Mouse (Mus musculus) spleen, adult 2 months (tissue): ENCODE measurements at regions not wholly inside any gene's neighbourhood (a gene's known extent, or its start where the extent isn't known, plus 50 kb on each side); places are given as distances from the start of the nearest gene placed in this dataset.
"Not testable (repeated sequence)": the region's sequence is repeated elsewhere in the genome, so short reads cannot be mapped to it uniquely, and the experiment has no call there.

ENCODE experiments used
- DNase-seq, 2 experiments: peaks; one replicate each; pipeline versions ENCODE4 v3.0.0 to v3.0.0-alpha.2; 2012 to 2021; ENCODE audit warnings: low spot score in 2 of 2, low read depth in 1 of 2
- H3K27ac ChIP-seq: fragments of 200-500 bp; 2 replicates; pipeline ENCODE4 v1.5.1; 2012; ENCODE audit warnings: low read length, inconsistent platforms; ENCODE audit not compliant: insufficient read depth
- H3K27me3 ChIP-seq: fragments of 200-500 bp; 2 replicates; pipeline ENCODE4 v1.6.1; 2012; ENCODE audit warnings: mild to moderate bottlenecking, moderate library complexity, low read length, inconsistent platforms; ENCODE audit not compliant: control insufficient read depth, insufficient read depth
- H3K36me3 ChIP-seq: fragments of 200-500 bp; 2 replicates; pipeline ENCODE4 v1.6.1; 2012; ENCODE audit warnings: mild to moderate bottlenecking, low read length, inconsistent platforms; ENCODE audit not compliant: control insufficient read depth, insufficient read depth
- H3K4me1 ChIP-seq: fragments of 200-500 bp; 2 replicates; pipeline ENCODE4 v1.6.1; 2011; ENCODE audit warnings: inconsistent platforms; ENCODE audit not compliant: control insufficient read depth, insufficient read depth, insufficient read length
- H3K4me3 ChIP-seq: fragments of 200-500 bp; 2 replicates; pipeline ENCODE4 v1.5.1; 2011; ENCODE audit warnings: mild to moderate bottlenecking, inconsistent platforms; ENCODE audit not compliant: insufficient read depth, insufficient read length; ENCODE audit errors: extremely low read depth
- CTCF ChIP-seq: fragments of 200-500 bp; IDR thresholded peaks from 2 replicates; pipeline ENCODE4 v1.5.1; 2011; ENCODE audit warnings: mild to moderate bottlenecking, inconsistent platforms; ENCODE audit not compliant: insufficient read depth, insufficient read length, insufficient replicate concordance; ENCODE audit errors: extremely low read depth
- POLR2A ChIP-seq: fragments of 200-500 bp; IDR thresholded peaks from 2 replicates; pipeline ENCODE4 v1.6.1; 2011; ENCODE audit warnings: low read depth, low read length, inconsistent platforms
- WGBS: fragments of 180-500 bp; shearing (Covaris S2); methylation state at CpG from one replicate; pipeline ENCODE4 v1.1.7; 2018; 5-methylcytosine and 5-hydroxymethylcytosine counted together

- H3K4me3 ChIP-seq, result no peak overlapping the region
- DNase-seq, result no peak
- no peak for TF ChIP-seq CTCF
- TF ChIP-seq POLR2A, result no peak
- no peak overlapping the region for H3K27ac ChIP-seq
- H3K27me3 ChIP-seq, result no peaks in the 10 kb centered on the region
- WGBS, result 53% methylated on average over 7 of the region's 7 CpGs
- no peaks in the 10 kb centered on the region for H3K4me1 ChIP-seq
- H3K36me3 ChIP-seq, result no peaks in the 10 kb centered on the region
Measured at GRCm38 (mm10) chr15:93005751-93006231, 269.2 kb downstream of the Gxylt1 start.

- H3K27me3 ChIP-seq, DNase-seq, H3K36me3 ChIP-seq, H3K27ac ChIP-seq, H3K4me3 ChIP-seq, H3K4me1 ChIP-seq: not testable (repeated sequence)
- 89% methylated on average over 5 of the region's 5 CpGs for WGBS
Measured at GRCm38 (mm10) chr15:93005186-93005585, 269.8 kb downstream of the Gxylt1 start.

- no peaks in the 10 kb centered on the region for H3K4me1 ChIP-seq
- WGBS, result 86% methylated on average over 7 of the region's 7 CpGs
- TF ChIP-seq POLR2A (no peak), CTCF (no peak)
- no peak for DNase-seq
- no peaks in the 10 kb centered on the region for H3K27me3 ChIP-seq
- H3K27ac ChIP-seq, result no peak overlapping the region
- no peak overlapping the region for H3K4me3 ChIP-seq
- no peaks in the 10 kb centered on the region for H3K36me3 ChIP-seq
Measured at GRCm38 (mm10) chr15:93004551-93004950, 270.4 kb downstream of the Gxylt1 start.

GRCm38 (mm10) chr15:93003233-93003632 is 271.7 kb downstream of the Gxylt1 start:
- 91% methylated on average over 3 of the region's 3 CpGs for WGBS
- DNase-seq, result no peak
- TF ChIP-seq POLR2A, result no peak
- TF ChIP-seq CTCF, result no peak
- Histone ChIP-seq H3K36me3 (no peaks in the 10 kb centered on the region), H3K4me3 (no peak overlapping the region), H3K4me1 (no peaks in the 10 kb centered on the region), H3K27me3 (no peaks in the 10 kb centered on the region), H3K27ac (no peak overlapping the region)

GRCm38 (mm10) chr15:93002002-93002904 is 272.7 kb downstream of the Gxylt1 start:
- WGBS, result 20% methylated on average over 25 of the region's 25 CpGs
- Histone ChIP-seq H3K4me1 (no peaks in the 10 kb centered on the region), H3K4me3 (no peak overlapping the region), H3K36me3 (no peaks in the 10 kb centered on the region), H3K27me3 (no peaks in the 10 kb centered on the region), H3K27ac (no peak overlapping the region)
- no peak for DNase-seq
- TF ChIP-seq POLR2A (no peak), CTCF (no peak)

- DNase-seq, result no peak
- Histone ChIP-seq H3K27ac (no peak overlapping the region), H3K27me3 (no peaks in the 10 kb centered on the region), H3K4me3 (no peak overlapping the region), H3K4me1 (no peaks in the 10 kb centered on the region), H3K36me3 (no peaks in the 10 kb centered on the region)
- no peak for TF ChIP-seq CTCF
- no peak for TF ChIP-seq POLR2A
- WGBS, result 16% methylated on average over 11 of the region's 11 CpGs
Measured at GRCm38 (mm10) chr15:93001346-93002001, 273.5 kb downstream of the Gxylt1 start.

- H3K27ac ChIP-seq, result no peak overlapping the region
- H3K27me3 ChIP-seq, result no peaks in the 10 kb centered on the region
- WGBS, result 94% methylated on average over 12 of the region's 12 CpGs
- H3K36me3 ChIP-seq, result no peaks in the 10 kb centered on the region
- H3K4me3 ChIP-seq, result no peak overlapping the region
- TF ChIP-seq POLR2A, result no peak
- no peak for DNase-seq
- H3K4me1 ChIP-seq, result no peaks in the 10 kb centered on the region
Measured at GRCm38 (mm10) chr15:93000121-93000520, 274.9 kb downstream of the Gxylt1 start.
